Mouse (Mus musculus) adrenal gland, adult (tissue): ENCODE results near the gene Armc2.

ENCODE experiments used
- DNase-seq, 2 experiments: peaks; one replicate each; pipeline ENCODE4 v3.0.0; 2022 to 2023; ENCODE audit warnings: low spot score in 1 of 2; ENCODE audit not compliant: inconsistent age in 2 of 2

Gene Armc2

GRCm38 (mm10) chr10:42018016-42018949 lies at the start of gene Armc2:
Gene Armc2, minus strand, starts transcription at chr10:42018442.
- DNase-seq = peak; percentile 79 to 88

DNA sequence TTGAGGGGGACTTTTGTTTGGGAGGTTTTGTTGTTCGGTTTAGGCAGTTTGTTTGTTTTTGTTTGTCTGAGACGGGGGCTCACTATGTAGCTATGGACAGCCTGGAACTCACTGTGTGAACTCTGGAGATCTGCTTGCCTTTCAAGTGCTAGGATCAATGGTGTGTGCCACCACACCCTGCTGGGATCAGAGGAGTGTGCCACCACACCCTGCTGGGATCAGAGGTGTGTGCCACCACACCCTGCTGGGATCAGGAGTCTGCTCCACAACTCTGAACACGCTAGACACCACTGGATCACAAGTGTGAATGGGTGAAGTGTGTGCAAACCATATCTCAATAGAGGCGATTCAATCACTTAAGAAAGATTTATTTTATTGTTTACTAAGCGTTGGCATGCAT lies 46.2 kb upstream of the Armc2 start:
- no peak for DNase-seq

GRCm38 (mm10) chr10:42059522-42059921 lies 41.3 kb upstream of the Armc2 start:
- no peak for DNase-seq

- no peak for DNase-seq
These were observed 39.5 kb upstream of the Armc2 start for GRCm38 (mm10) chr10:42057746-42058145.

DNA sequence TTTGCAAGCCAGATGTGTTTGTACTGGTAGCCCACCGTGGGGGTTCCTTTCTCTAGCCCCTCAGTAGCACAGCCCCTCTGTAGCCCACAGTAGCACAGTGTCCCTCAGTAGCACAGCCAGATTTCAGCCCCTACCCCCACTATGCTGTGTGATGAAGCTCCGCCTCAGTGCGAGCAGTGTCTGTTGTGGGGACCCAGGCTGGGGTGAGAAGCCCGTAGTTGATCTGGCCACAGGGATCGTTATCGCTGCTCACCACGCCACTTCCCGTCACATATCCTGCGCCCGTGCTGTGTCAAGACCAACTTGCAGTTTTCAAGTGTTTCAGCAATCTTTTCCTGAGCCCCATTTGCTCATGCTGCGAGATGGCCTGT lies 39.0 kb upstream of the Armc2 start:
- peak in 1 of 2 experiments; percentile 37 for DNase-seq

DNA sequence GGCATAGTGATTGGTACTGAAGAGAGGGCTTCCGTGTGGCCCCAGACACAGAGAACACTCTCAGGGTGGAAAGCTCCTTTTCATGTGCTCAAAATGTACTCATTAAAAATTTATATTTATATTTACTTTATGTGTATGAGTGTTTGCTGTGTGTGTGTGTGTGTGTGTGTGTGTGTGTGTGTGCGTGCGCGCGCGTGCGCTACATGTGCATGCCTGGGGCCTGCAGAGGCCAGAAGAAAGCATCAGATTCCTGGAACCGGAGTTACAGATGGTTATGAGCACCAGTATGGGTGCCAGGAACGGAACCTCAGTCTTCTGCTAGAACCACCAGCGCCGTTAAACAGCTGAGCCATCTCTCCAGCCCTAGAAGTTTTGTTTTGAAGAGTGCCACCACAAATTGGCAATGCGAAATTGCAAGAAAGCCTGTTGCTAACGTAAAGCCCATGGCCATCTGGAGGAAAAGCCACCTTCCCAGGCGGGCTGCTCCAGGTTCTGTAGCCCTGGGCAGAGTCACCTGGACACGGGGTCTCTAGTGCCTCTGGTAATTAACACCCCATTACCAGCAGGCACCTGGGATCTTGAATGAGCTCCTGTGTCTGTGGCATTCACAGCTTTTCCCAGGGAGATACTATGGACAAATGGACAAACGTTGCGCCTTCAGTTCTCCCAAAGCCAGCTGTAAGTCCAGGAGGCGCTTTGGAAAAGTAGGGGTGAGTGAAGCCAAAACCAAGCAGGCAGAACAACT lies 38.4 kb upstream of the Armc2 start:
- no peak for DNase-seq

DNA sequence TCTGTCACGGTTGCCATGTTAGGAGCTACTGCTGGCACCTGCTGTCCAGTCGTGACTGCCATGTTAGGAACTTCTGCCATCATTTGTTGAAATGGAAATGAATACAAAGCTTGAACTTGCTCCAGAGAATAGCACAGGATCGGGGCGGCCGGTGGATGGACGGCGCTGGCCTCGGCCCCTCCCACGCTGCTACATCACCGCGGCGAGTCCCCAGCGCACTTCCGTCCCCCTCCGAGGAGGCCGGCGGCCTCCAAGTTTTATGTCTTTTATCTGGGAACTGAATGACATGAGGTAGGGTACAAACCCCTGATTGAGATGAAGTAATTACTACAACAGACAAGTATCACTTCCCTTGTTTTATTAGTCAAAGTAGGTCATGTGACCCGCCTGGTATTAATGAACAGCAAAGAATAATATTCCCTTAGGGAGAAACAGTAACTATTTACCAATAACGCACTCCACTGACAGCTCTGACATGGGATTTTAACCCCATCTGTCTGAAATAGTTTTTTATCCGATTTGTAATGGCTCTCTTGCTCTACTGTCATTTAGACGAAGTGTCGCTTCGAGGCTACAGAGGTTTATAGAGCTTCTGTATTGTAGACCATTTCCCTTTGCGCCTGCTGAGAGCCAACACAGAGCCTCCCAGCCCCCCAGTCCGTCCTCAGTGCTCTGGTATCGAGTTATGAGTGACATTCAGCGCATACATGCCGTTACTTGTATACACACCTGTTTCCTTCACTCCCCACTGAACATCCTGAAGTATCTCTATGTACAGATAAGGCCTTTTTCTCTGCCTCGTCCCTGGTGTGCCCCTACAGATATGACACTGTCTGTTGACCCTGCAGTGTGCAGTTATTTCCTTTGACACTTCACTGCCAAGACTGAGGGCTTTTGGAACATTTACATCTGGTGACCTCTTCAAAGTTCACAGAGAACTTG lies 37.3 kb upstream of the Armc2 start:
- no peak for DNase-seq

DNA sequence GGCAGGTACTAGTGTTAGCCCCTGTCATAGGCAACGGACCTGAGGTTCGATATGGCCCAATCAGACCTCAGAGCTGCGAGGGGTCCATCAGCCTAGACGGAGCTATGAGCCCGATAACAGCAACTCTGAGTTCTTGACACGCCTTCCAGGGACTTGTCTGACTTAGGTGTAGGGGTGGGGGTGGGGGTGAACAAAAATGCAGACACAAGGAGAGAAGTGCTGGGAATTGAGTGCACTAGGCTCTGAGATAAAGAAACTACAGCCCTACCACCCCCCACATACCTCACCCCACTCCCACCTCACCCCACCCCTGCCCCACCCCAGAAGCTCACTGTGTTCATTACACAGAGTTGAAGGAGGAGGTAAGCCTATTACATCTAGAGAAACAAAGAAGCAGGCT lies 32.8 kb upstream of the Armc2 start:
- DNase-seq = no peak

- no peak for DNase-seq
These were observed 30.4 kb upstream of the Armc2 start for GRCm38 (mm10) chr10:42048648-42049047.

GRCm38 (mm10) chr10:42044574-42044973 lies 26.3 kb upstream of the Armc2 start:
- DNase-seq = no peak

DNA sequence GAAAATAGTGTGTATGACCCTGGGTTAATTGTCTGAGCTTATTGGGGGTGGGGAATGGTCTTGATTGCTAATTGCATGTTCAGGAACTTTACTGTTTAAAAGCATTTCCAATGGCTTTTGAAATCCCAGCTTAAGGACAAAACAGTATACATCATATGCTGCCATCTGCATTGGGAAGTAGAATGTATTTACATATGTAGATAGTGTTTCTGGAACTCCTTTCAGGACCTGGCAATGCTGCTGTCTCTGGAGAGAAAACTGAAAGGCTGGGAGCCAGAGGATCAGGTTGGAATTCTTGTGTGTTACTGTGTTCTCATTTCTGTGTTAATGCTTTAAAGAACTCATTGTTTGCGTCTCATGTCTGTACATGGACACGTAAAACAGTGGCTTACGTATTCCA lies 25.1 kb upstream of the Armc2 start:
- DNase-seq = no peak

DNA sequence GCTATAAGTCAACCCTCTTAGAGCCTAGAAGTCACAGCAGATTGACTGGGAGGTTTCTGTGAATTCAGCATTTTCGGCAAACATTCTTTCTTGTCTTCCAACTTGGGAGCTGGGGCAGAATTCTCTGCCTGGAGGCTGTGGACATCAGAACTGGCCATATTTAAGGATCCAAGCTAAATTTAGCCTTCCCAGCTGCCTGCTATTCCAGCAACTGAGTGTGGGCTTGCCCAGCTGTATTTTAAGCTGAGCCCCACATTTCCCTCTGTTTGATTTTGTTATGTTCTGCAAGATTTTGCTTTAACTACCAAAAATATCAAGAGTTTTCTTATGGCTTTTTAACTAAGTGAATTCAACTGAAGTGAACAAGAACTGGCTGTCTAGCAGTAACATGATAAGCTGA lies 24.6 kb upstream of the Armc2 start:
- DNase-seq = no peak

DNA sequence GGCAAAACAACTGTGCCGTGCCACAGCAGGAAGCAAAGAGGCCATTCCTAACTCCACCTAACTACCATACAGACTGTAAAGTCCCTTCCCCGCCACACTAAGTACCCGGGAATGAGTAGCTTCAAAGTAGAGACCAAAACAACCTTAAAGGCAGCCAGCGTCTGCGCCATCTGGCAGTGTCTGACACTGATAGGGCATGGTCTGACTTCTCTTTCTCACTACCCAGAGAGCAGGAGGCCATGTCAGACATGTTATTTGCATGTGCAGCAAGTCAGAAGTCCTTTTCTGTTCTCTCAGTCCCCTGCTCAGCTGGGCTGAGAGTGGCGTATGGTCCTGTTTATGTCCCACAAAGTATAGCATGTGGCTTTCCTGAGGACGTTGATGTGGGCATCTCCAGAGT lies 23.8 kb upstream of the Armc2 start:
- no peak for DNase-seq

DNA sequence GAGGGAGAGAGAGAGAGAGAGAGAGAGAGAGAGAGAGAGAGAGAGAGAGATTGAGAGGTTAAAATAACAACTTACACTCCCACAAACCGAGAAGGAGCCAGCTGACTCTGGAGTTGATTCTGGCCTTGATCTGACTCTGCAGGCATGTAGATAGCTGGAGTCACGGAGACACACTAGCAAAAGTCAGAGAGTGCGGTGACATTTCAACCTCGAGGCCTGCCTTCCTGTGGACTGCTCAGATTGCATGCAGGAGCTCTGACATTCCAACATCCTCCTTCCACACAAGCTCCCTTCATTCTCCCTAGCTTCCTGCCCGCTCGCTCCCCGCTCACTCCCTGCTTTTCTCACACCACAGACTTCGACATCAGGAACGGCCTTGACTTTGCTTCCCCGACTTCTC lies 20.3 kb upstream of the Armc2 start:
- peak; percentile 65 to 81 for DNase-seq

- DNase-seq = peak; percentile 68 to 83
These were observed 19.1 kb upstream of the Armc2 start for GRCm38 (mm10) chr10:42037301-42037870.

DNA sequence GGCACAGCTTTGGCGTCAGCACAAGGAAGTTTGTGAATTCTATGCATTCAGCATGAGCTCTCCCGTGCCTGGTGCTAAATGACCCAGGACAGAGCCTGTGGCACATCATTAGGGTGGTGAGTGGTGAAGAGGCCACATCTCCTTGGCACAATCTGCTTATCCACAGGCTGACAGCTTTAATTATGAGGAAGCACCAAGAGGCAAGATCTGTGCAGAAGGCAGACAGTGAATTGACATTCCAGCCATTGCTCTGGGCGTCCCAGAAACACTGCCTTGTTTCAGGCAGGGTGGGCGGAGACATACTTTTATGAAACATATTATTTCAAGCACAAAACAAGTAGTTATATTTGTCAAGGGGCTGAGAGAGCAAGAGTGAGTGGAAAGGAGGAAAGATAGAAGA lies 18.6 kb upstream of the Armc2 start:
- DNase-seq = no peak

DNA sequence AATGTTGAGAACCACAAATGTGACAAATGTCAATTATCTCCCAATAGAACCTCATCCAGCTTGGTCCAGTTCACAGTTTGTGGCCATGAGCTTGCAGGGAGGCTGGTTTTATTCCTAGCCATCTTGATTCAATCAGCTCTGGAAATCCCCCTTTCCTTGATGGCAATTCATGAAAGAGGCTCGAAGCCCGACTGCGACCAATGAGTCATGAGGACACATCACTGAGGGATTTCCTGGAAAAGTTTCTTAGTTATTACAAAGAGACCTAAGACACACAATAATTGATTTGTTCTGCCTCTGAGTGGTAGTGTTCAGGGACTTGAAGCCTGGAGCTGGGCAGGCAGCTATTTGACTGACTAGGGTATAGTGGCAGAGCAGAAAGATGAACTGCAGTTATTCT lies 15.3 kb upstream of the Armc2 start:
- DNase-seq = peak in 1 of 2 experiments; percentile 64

DNA sequence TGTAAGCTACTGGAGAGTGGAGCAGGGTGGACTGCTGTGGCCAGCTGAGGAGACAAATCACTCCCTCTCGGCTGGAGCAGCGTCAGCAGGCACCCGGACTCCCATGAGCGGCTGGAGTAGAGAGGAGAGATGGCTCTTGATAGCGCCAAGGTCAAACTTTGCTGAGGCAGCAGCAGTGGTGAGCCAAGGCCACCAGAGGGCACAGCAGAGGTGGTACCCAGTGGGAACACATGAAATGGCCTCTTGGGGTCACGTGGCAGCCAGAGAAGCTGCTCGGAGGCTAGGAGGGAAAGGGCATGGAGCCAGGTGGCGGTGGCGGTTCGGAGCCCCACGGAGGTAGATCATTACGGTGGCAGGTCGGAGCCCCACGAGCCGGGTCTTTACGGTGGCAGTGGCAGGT lies 12.8 kb upstream of the Armc2 start:
- peak; percentile 94 to 96 for DNase-seq

DNA sequence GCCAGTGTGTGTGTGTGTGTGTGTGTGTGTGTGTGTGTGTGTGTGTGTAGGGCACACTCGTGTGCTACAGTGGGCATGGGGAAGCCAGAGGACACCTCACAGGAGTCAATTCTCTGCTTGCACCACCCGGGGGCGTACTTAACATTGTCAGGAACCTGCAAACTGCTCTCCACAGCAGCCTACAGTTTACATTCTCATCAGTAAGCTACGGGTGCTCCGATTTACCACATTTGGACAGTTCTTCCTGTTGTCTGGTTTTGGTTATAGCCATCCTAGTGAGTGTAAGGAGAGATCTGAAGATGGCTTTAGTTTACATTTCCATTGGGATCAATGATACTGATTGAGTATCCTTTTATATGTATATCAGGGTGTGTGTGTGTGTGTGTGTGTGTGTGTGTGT lies 11.3 kb upstream of the Armc2 start:
- no peak for DNase-seq

GRCm38 (mm10) chr10:42027337-42027736 lies 9.1 kb upstream of the Armc2 start:
- no peak for DNase-seq

DNA sequence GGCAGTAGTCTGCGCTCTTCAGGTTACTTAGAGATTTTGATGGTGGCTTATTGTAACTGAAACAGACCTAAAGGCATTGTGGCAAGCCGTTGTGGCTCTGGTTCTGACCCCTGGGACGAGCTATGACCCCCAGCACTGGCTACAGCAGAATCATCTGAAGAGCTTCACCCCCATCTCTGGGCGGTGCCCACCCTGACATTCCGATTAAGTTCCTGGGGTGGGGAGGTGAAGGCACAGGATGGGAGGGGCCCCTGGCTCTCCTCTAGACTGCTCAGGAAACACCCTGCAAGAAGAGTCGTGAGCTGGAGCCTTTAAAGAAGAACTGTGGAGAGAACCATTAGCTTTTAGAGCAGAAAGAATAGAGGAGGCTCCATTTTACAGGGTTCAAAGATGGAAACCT lies 6.2 kb upstream of the Armc2 start:
- DNase-seq = no peak
